Comparison of ENCODE assay signal across 24 mouse cellular contexts in genomic region chr9:96223302-96223701, GRCm38 (mm10). TPM values are rescaled to one million over a fixed set of nuclear protein-coding genes. Genes with fewer than 3 reads are reported as not detected.
DNase-seq lines count a peak whose midpoint lies in the region; ATAC-seq lines count a peak whose summit lies in the region.
"Had no signal": no experiment of that assay in that cellular context is flagged by ENCODE, and none has a peak within 500 bp of the region (broad histone marks: within the 10 kb centered on the region; RNA-seq: fewer than 3 reads in every experiment).

No protein-coding gene starts in this region.

- peak; percentile 91 for DNase-seq in heart, adult 11 months
- DNase-seq in heart, postnatal 25 days (ENCODE audit: low spot score) = no peak
- DNase-seq in heart, postnatal 4 days = no peak
- peak; percentile 5 for DNase-seq in lung, postnatal 10 days
- DNase-seq in lung, postnatal 4 days = no peak
- DNase-seq in left cerebral cortex, postnatal 25 days (ENCODE audit: low spot score in 2 of 2) = no peak
- DNase-seq: adrenal gland, postnatal 36 days; cerebellum, adult 9-11 months; forebrain, postnatal 0 days; gastrocnemius, postnatal 25 days; kidney, adult 2 months; left cerebral cortex, postnatal 4 days; liver, embryonic 13.5 days; retina, postnatal 1 day; right cerebral cortex, postnatal 25 days; thymus, postnatal 14 days had no signal

- WGBS in heart, embryonic 16.5 days = 58% methylated on average over 2 of the region's 2 CpGs

- no peak overlapping the region for H3K4me2 ChIP-seq in heart, embryonic 16.5 days (ENCODE audit: low read depth, low read length)
- H3K4me2 ChIP-seq: hindbrain, embryonic 15.5 days; liver, embryonic 13.5 days; neural tube, embryonic 13.5 days had no signal

- H3K4me1 ChIP-seq in heart, embryonic 16.5 days (ENCODE audit: control insufficient read depth, insufficient read depth, low read length) = no peaks in the 10 kb centered on the region
- H3K4me1 ChIP-seq: hindbrain, embryonic 15.5 days; neural tube, embryonic 13.5 days had no signal

- H3K9ac ChIP-seq in heart, embryonic 16.5 days (ENCODE audit: low read length) = no peak overlapping the region
- H3K9ac ChIP-seq: forebrain, postnatal 0 days; hindbrain, embryonic 15.5 days; liver, embryonic 13.5 days; neural tube, embryonic 13.5 days had no signal

- intact Hi-C loops in heart, postnatal 25 days (cut with DNase I) = no loop called here
- intact Hi-C loops in left cerebral cortex, postnatal 25 days (cut with DNase I) = no loop called here

- no peaks in the 10 kb centered on the region for H3K27me3 ChIP-seq in heart, embryonic 16.5 days (ENCODE audit: control insufficient read depth, insufficient read depth, low read length)
- H3K27me3 ChIP-seq: hindbrain, embryonic 15.5 days; liver, embryonic 13.5 days; neural tube, embryonic 13.5 days had no signal

- no peaks in the 10 kb centered on the region for H3K36me3 ChIP-seq in heart, embryonic 16.5 days (ENCODE audit: control insufficient read depth, insufficient read depth)
- H3K36me3 ChIP-seq: hindbrain, embryonic 15.5 days; liver, embryonic 13.5 days; neural tube, embryonic 13.5 days had no signal

- H3K27ac ChIP-seq in heart, embryonic 16.5 days (ENCODE audit: low read length) = no peak overlapping the region
- H3K27ac ChIP-seq: hindbrain, embryonic 15.5 days; kidney, postnatal 0 days; left cerebral cortex, adult 2 months; liver, embryonic 13.5 days; macrophage; neural tube, embryonic 13.5 days had no signal

- ATAC-seq in heart, embryonic 16.5 days (replicated peaks; ENCODE audit: extremely low read depth, insufficient read depth, low FRiP score) = 0 out of 2 replicates have a peak, but pooled peaks have one; percentile 23
- ATAC-seq: forebrain, postnatal 0 days; midbrain, embryonic 16.5 days had no signal

- no peaks in the 10 kb centered on the region for H3K9me3 ChIP-seq in heart, embryonic 16.5 days (replicated peaks; ENCODE audit: control insufficient read depth, low read length)
- H3K9me3 ChIP-seq: hindbrain, embryonic 15.5 days; liver, embryonic 13.5 days; neural tube, embryonic 13.5 days had no signal

- H3K4me3 ChIP-seq in heart, embryonic 16.5 days (ENCODE audit: low read length) = no peak overlapping the region
- H3K4me3 ChIP-seq: hindbrain, embryonic 15.5 days; left cerebral cortex, adult 2 months; liver, embryonic 13.5 days; myocyte; neural tube, embryonic 13.5 days had no signal

RNA-seq across cellular contexts. Expression of gene Tfdp2, which starts 27.2 kb away (rescaled TPM):
- total RNA-seq in heart, postnatal 25 days (2021) = 10 to 100 TPM; 94.8 to 98.9 TPM
- 33.2 and 34.2 TPM in 2 replicates for polyA plus RNA-seq in heart, embryonic 16.5 days (2015; fragmentation: Nextera tagmentation; extraction: Ambion mirVana)
- 10 to 100 TPM; 34.8 to 40.0 TPM for total RNA-seq in heart, postnatal 4 days (2021)
- total RNA-seq in left cerebral cortex, postnatal 25 days (2021) = 10 to 100 TPM; 29.4 to 35.9 TPM

Comparison
In these comparisons a context has a peak if more than half of its experiments do, and no peak if none do; other contexts are left out.
1. DNase-seq: peak in heart, adult 11 months (single experiment) and lung, postnatal 10 days (single experiment); none in heart, postnatal 25 days (single experiment), heart, postnatal 4 days (single experiment), lung, postnatal 4 days (0 of 2) and left cerebral cortex, postnatal 25 days (0 of 2).